Mouse (Mus musculus): ENCODE measurements around the gene Klhl2.

The Klhl2 gene

GRCm38 (mm10) chr8:64692651-64693201 is 157.1 kb downstream of the Klhl2 start, which contains the start of gene Cpe:
Cpe (minus strand) TSS chr8:64693054.
- peak; percentile 83 to 85 for DNase-seq (ENCODE audit: low spot score in 2 of 2)

- no peak for DNase-seq (ENCODE audit: low spot score in 2 of 2)
These were observed 158.0 kb downstream of the Klhl2 start for GRCm38 (mm10) chr8:64691591-64692401.

GRCm38 (mm10) chr8:64690845-64691244 is 159.0 kb downstream of the Klhl2 start:
- no peak for DNase-seq (ENCODE audit: low spot score in 2 of 2)

GRCm38 (mm10) chr8:64690306-64690705 is 159.5 kb downstream of the Klhl2 start:
- DNase-seq (ENCODE audit: low spot score in 2 of 2): no peak

All from right cerebral cortex, postnatal 36 days (tissue).